Mouse (Mus musculus): ENCODE results near the gene Arid4a.

- no peak for TF ChIP-seq CTCF (IDR thresholded peaks at IDR 0.05; ENCODE audit: borderline replicate concordance, control insufficient read depth, extremely low read depth, insufficient read depth, low read length, poor library complexity)
- TF ChIP-seq POLR2A (IDR thresholded peaks at IDR 0.05; ENCODE audit: control insufficient read depth, extremely low read depth, insufficient read depth, low read length, poor library complexity) = no peak
Observed at GRCm38 (mm10) chr12:70975406-70975805, 40.4 kb upstream of the Arid4a start.

All from thymus, adult 2 months (tissue).